ENCODE assay signal across 9 mouse cellular contexts in genomic region chr4:144988443-144989206, GRCm38 (mm10).
DNase-seq lines count a peak whose midpoint lies in the region; ATAC-seq and TF ChIP-seq lines count a peak whose summit lies in the region.
"Had no signal": no experiment of that assay in that cellular context is flagged by ENCODE, and none has a peak within 500 bp of the region (broad histone marks: within the 10 kb centered on the region; RNA-seq: fewer than 3 reads in every experiment).

No protein-coding gene starts in this region.

- no peak overlapping the region for H3K4me2 ChIP-seq in embryonic facial prominence, embryonic 15.5 days (replicated peaks)
- H3K4me2 ChIP-seq in forebrain, embryonic 15.5 days (replicated peaks): no peak overlapping the region

- DNase-seq in lung, postnatal 36 days: peak; percentile 43
- no peak for DNase-seq in lung, postnatal 10 days
- DNase-seq in kidney, postnatal 14 days: peak; percentile 63
- DNase-seq in retina, embryonic 14.5 days (ENCODE audit: low spot score): peak; percentile 53
- DNase-seq in left cerebral cortex, adult 2 months (ENCODE audit: extremely low spot score in 1 of 2, low spot score in 2 of 2): no peak
- DNase-seq: adrenal gland, postnatal 14 days; cerebellum, postnatal 14 days had no signal

- TF ChIP-seq CTCF in left cerebral cortex, adult 2 months (IDR thresholded peaks at IDR 0.05): no peak

- ATAC-seq in embryonic facial prominence, embryonic 15.5 days (ENCODE audit: insufficient number of reproducible peaks, low FRiP score, low TSS enrichment, low read depth): peak; percentile 51; the same call in 1 of the 2 replicates
- ATAC-seq in forebrain, embryonic 15.5 days (replicated peaks): no peak

- 22% methylated on average over 5 of the region's 5 CpGs for WGBS in embryonic facial prominence, embryonic 15.5 days
- WGBS in forebrain, embryonic 15.5 days: 86% methylated on average over 5 of the region's 5 CpGs

- H3K4me1 ChIP-seq in embryonic facial prominence, embryonic 15.5 days: peaks cover 24% of the 10 kb centered on the region
- peaks cover 8% of the 10 kb centered on the region; the same call in 1 of the 2 replicates for H3K4me1 ChIP-seq in forebrain, embryonic 15.5 days

- H3K27me3 ChIP-seq in embryonic facial prominence, embryonic 15.5 days: no peaks in the 10 kb centered on the region
- H3K27me3 ChIP-seq in forebrain, embryonic 15.5 days: no peaks in the 10 kb centered on the region

- intact Hi-C loops in left cerebral cortex, adult 2 months (cut with DNase I): no loop called here

- H3K27ac ChIP-seq in embryonic facial prominence, embryonic 15.5 days (replicated peaks): peak overlapping the region; percentile 56; the same call in 1 of the 2 replicates
- no peak overlapping the region for H3K27ac ChIP-seq in forebrain, embryonic 15.5 days (replicated peaks)
- no peak overlapping the region for H3K27ac ChIP-seq in left cerebral cortex, adult 2 months

- H3K9ac ChIP-seq in embryonic facial prominence, embryonic 15.5 days: no peak overlapping the region
- H3K9ac ChIP-seq in forebrain, embryonic 15.5 days (replicated peaks): no peak overlapping the region

- no peak overlapping the region for H3K4me3 ChIP-seq in embryonic facial prominence, embryonic 15.5 days (replicated peaks)
- H3K4me3 ChIP-seq in forebrain, embryonic 15.5 days: no peak overlapping the region
- no peak overlapping the region for H3K4me3 ChIP-seq in left cerebral cortex, adult 2 months

- H3K9me3 ChIP-seq in embryonic facial prominence, embryonic 15.5 days (replicated peaks): no peaks in the 10 kb centered on the region
- no peaks in the 10 kb centered on the region for H3K9me3 ChIP-seq in forebrain, embryonic 15.5 days

- no peaks in the 10 kb centered on the region for H3K36me3 ChIP-seq in embryonic facial prominence, embryonic 15.5 days
- H3K36me3 ChIP-seq in forebrain, embryonic 15.5 days: no peaks in the 10 kb centered on the region

Comparison
In these comparisons a context has a peak if more than half of its experiments do, and no peak if none do; other contexts are left out.
1. DNase-seq: peak in lung, postnatal 36 days (single experiment), kidney, postnatal 14 days (single experiment) and retina, embryonic 14.5 days (single experiment); none in lung, postnatal 10 days (single experiment) and left cerebral cortex, adult 2 months (0 of 2).